Mouse (Mus musculus): ENCODE results near the gene Cblb.

The Cblb gene

DNA sequence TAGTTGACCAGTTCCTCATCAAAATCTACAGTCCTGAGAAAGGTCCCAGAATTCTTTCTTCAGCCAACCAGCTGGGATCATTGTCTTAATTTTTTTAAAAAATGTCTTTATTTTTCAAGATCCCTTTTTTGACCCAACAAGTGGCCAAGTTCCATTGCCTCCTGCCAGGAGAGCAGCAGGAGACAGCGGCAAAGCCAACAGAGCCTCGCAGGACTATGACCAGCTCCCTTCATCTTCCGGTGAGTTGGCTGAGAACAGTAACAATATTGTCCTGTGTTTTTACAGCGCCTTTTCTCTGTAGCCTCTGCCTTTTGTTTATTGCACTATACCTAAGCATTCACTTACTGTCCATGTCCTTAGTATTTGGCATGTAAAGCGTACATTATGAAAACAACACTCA, 163.0 kb downstream of the Cblb start:
- DNase-seq (ENCODE audit: low read depth, low spot score): no peak

GRCm38 (mm10) chr16:52194866-52195265, 163.8 kb downstream of the Cblb start:
- no peak for DNase-seq (ENCODE audit: low read depth, low spot score)

DNA sequence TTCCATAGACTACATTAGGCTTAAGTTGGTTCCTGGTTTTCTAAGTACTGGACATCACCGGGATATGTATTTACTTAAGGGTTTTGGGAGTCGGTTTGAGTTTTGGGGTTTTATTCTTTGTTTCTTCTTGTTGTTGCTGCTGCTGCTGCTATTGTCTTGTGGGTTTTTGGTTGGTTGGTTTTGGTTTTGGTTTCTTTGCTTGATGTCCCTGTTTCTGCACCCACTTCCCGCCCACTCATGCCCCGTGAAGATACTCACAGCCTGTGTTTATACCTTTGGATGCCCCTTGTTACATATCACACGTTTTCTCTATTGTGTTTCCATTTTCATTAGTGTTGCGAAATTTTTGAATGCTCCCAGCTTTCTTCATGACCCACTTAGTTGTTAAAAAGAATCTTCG, 169.1 kb downstream of the Cblb start:
- peak; percentile 72 for DNase-seq (ENCODE audit: low read depth, low spot score)

- DNase-seq (ENCODE audit: low read depth, low spot score): no peak
These were observed 180.0 kb downstream of the Cblb start for GRCm38 (mm10) chr16:52210844-52211606.

GRCm38 (mm10) chr16:52219069-52219468, 188.0 kb downstream of the Cblb start:
- DNase-seq (ENCODE audit: low read depth, low spot score): peak; percentile 59

GRCm38 (mm10) chr16:52222896-52223295, 191.9 kb downstream of the Cblb start:
- no peak for DNase-seq (ENCODE audit: low read depth, low spot score)

DNA sequence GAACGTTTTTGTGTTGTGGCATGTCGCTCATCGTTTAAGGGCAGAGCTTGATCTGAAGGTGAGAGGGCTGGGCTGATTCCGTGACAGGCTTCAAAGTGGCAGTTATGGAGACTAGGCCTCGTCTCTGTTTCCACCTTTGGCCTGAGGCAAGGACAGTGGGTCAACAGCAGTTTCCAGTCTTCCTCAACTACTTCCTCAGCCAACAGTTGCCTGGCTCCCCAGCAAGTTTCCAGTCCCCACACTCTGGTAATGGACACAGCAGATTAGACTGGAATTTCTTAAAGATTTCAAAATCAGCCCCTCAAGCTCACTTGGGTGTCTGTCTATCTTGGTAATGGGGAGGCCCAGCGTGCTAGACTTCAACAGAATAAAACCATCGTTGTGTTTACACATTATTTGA, 198.4 kb downstream of the Cblb start:
- DNase-seq (ENCODE audit: low read depth, low spot score): no peak

DNA sequence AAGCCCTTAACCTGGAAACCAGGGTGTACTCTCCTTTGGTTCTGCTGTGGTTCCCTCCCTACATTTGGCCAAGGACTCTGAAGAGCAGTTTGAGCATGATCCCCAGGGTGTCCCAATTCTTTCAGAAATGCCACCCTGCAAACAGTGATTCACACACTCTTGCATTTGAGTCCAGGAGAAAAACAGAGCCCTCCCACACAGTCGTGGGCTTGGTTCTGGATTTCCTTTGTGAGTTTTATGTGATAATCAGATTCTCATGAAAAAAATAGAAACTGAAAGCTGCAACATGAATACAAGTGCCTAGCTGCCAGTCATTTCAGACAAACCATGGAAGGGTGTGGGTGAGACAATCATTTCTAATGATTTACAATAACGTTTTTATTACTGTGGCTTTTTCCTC, 198.9 kb downstream of the Cblb start:
- no peak for DNase-seq (ENCODE audit: low read depth, low spot score)

GRCm38 (mm10) chr16:52242144-52242543, 211.1 kb downstream of the Cblb start:
- DNase-seq (ENCODE audit: low read depth, low spot score): no peak

DNA sequence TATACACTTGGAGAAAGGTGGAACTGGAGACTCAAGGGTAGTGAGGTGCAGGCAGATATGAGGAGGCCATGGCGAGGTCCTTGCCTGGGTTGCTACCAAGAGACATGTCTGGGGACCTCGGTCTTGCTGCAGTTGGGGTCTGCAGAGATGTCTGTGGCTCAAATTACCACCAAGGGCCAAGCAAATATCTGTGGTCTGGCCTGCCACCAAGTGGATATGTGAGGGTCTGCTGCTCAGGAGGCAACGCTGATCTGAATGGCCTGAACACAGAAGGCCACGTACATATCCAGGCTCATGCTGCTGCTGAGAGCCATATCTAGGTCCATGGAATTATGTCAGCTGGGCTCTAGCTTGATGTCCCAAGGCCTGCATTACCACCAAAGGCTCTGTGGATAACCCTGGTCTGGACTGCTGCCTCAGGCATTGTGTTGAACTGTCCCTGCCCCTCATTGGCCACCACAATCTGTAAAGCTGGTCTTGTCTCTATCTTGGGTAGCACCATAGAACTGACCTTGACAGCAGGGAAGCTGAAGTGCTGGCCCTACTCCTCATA, 212.5 kb downstream of the Cblb start:
- no peak for DNase-seq (ENCODE audit: low read depth, low spot score)

DNA sequence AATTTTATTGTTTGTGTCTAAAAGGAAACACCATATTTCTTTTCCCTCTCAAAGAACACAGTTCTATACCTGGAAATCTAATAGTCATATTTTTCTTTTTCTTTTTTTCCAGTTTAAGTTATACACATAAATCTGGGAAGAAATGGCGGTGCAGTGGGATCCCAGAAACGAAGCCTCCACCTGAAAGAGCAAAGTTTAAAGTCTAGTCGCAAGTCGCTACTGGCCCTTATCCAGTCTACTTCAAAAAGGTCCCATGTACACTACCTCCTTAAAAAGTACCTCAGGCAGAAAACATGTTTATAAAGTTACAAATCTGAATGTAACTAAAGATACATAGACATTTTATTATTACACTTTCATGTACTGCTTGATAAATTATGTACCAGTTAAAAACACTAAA, 219.2 kb downstream of the Cblb start:
- DNase-seq (ENCODE audit: low read depth, low spot score): no peak

GRCm38 (mm10) chr16:52250935-52251334, 219.9 kb downstream of the Cblb start:
- no peak for DNase-seq (ENCODE audit: low read depth, low spot score)

All from CD4-positive, CD25-positive, alpha-beta regulatory T cell, adult 2 months (primary cell).